Mouse (Mus musculus) G1E (cell line): ENCODE measurements around the gene Fez2.

Experiments used
- CTCF ChIP-seq: IDR thresholded peaks from 2 replicates; pipeline ENCODE4 v1.5.1; 2012; ENCODE audit warnings: low read depth, low read length, inconsistent platforms, mixed read lengths
- GATA1 ChIP-seq: IDR thresholded peaks from 2 replicates; pipeline ENCODE4 v1.6.1; 2012; ENCODE audit warnings: borderline replicate concordance, low read length, inconsistent platforms, mixed read lengths
- POLR2AphosphoS5 ChIP-seq: IDR thresholded peaks from 2 replicates; pipeline ENCODE4 v1.6.1; 2012; ENCODE audit warnings: low read depth, low read length, inconsistent platforms; ENCODE audit not compliant: insufficient replicate concordance
- TAL1 ChIP-seq: conservative IDR thresholded peaks from 2 replicates; pipeline ENCODE4 v1.6.1; 2012; ENCODE audit warnings: low read depth, low read length, inconsistent platforms, mixed read lengths

DNA sequence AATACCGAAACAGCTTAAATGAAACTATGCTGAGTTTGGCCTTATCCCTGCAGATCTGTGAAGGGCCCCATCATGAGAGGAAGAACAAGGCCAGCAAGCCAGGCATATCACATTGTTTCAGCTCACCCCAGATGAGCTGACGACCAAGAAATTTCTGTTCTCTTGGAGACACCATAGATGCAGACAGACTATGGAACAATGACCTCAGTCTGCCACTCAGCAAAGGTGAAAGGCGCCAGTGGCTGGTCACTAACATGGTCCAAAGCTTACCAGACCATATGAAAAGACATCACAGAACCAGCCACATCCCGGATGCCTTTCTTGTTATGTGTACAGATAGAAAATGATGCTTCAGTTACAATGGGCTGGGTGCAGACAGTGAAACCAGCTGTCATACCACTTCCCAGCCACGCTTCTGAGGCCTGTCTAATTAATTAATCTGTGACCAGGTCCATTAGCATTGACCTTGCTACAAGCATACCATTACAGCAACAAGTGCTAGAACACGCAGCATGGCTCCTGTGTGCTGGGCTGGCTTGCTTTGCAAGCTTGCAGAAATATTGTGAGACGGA is 92.1 kb downstream of the Fez2 start:
- TF ChIP-seq GATA1 (no peak), POLR2AphosphoS5 (no peak), CTCF (no peak), TAL1 (no peak)
